Mouse (Mus musculus) spleen, adult 2 months (tissue): ENCODE measurements at regions not wholly inside any gene's neighbourhood (a gene's known extent, or its start where the extent isn't known, plus 50 kb on each side); places are given as distances from the start of the nearest gene placed in this dataset.

Source experiments
- DNase-seq, 2 experiments: peaks; one replicate each; pipeline versions ENCODE4 v3.0.0 to v3.0.0-alpha.2; 2012 to 2021; ENCODE audit warnings: low spot score in 2 of 2, low read depth in 1 of 2
- H3K27ac ChIP-seq: fragments of 200-500 bp; 2 replicates; pipeline ENCODE4 v1.5.1; 2012; ENCODE audit warnings: low read length, inconsistent platforms; ENCODE audit not compliant: insufficient read depth
- H3K27me3 ChIP-seq: fragments of 200-500 bp; 2 replicates; pipeline ENCODE4 v1.6.1; 2012; ENCODE audit warnings: mild to moderate bottlenecking, moderate library complexity, low read length, inconsistent platforms; ENCODE audit not compliant: control insufficient read depth, insufficient read depth
- H3K36me3 ChIP-seq: fragments of 200-500 bp; 2 replicates; pipeline ENCODE4 v1.6.1; 2012; ENCODE audit warnings: mild to moderate bottlenecking, low read length, inconsistent platforms; ENCODE audit not compliant: control insufficient read depth, insufficient read depth
- H3K4me1 ChIP-seq: fragments of 200-500 bp; 2 replicates; pipeline ENCODE4 v1.6.1; 2011; ENCODE audit warnings: inconsistent platforms; ENCODE audit not compliant: control insufficient read depth, insufficient read depth, insufficient read length
- H3K4me3 ChIP-seq: fragments of 200-500 bp; 2 replicates; pipeline ENCODE4 v1.5.1; 2011; ENCODE audit warnings: mild to moderate bottlenecking, inconsistent platforms; ENCODE audit not compliant: insufficient read depth, insufficient read length; ENCODE audit errors: extremely low read depth
- CTCF ChIP-seq: fragments of 200-500 bp; IDR thresholded peaks from 2 replicates; pipeline ENCODE4 v1.5.1; 2011; ENCODE audit warnings: mild to moderate bottlenecking, inconsistent platforms; ENCODE audit not compliant: insufficient read depth, insufficient read length, insufficient replicate concordance; ENCODE audit errors: extremely low read depth
- POLR2A ChIP-seq: fragments of 200-500 bp; IDR thresholded peaks from 2 replicates; pipeline ENCODE4 v1.6.1; 2011; ENCODE audit warnings: low read depth, low read length, inconsistent platforms
- WGBS: fragments of 180-500 bp; shearing (Covaris S2); methylation state at CpG from one replicate; pipeline ENCODE4 v1.1.7; 2018; 5-methylcytosine and 5-hydroxymethylcytosine counted together

GRCm38 (mm10) chr7:34567575-34567974 is 89.0 kb downstream of the Kctd15 start:
- TF ChIP-seq POLR2A (no peak), CTCF (no peak)
- DNase-seq: no peak
- 50% methylated on average over 5 of the region's 5 CpGs for WGBS

GRCm38 (mm10) chr7:34562160-34562559 is 94.4 kb downstream of the Kctd15 start:
- TF ChIP-seq POLR2A: no peak
- no peak for TF ChIP-seq CTCF
- 82% methylated on average over 2 of the region's 2 CpGs for WGBS
- Histone ChIP-seq H3K4me3 (no peak overlapping the region), H3K36me3 (no peaks in the 10 kb centered on the region), H3K4me1 (no peaks in the 10 kb centered on the region), H3K27me3 (no peaks in the 10 kb centered on the region), H3K27ac (no peak overlapping the region)
- no peak for DNase-seq

More at GRCm38 (mm10) chr7:34567575-34567974, 89.0 kb downstream of the Kctd15 start:
- Histone ChIP-seq H3K27ac (no peak overlapping the region), H3K36me3 (no peaks in the 10 kb centered on the region), H3K4me3 (no peak overlapping the region), H3K27me3 (no peaks in the 10 kb centered on the region), H3K4me1 (peaks cover 2% of the 10 kb centered on the region; the same call in 1 of the 2 replicates)

GRCm38 (mm10) chr7:34558615-34559343 is 97.8 kb downstream of the Kctd15 start:
- no peak for DNase-seq

GRCm38 (mm10) chr7:34555196-34555595 is 101.3 kb downstream of the Kctd15 start:
- WGBS: 71% methylated on average over 6 of the region's 6 CpGs
- TF ChIP-seq POLR2A (no peak), CTCF (no peak)
- H3K4me3 ChIP-seq: no peak overlapping the region
- no peaks in the 10 kb centered on the region for H3K27me3 ChIP-seq
- no peaks in the 10 kb centered on the region for H3K4me1 ChIP-seq
- H3K27ac ChIP-seq: no peak overlapping the region
- H3K36me3 ChIP-seq: no peaks in the 10 kb centered on the region
- no peak for DNase-seq

More at GRCm38 (mm10) chr7:34558615-34559343, 97.8 kb downstream of the Kctd15 start:
- no peak overlapping the region for H3K4me3 ChIP-seq
- WGBS: 81% methylated on average over 8 of the region's 8 CpGs
- TF ChIP-seq CTCF (no peak), POLR2A (no peak)
- no peak overlapping the region for H3K27ac ChIP-seq
- H3K36me3 ChIP-seq: no peaks in the 10 kb centered on the region
- H3K27me3 ChIP-seq: no peaks in the 10 kb centered on the region
- no peaks in the 10 kb centered on the region for H3K4me1 ChIP-seq

GRCm38 (mm10) chr7:34546609-34547316 is 109.8 kb downstream of the Kctd15 start:
- TF ChIP-seq POLR2A (no peak), CTCF (no peak)
- WGBS: 67% methylated on average over 19 of the region's 19 CpGs
- Histone ChIP-seq H3K36me3 (no peaks in the 10 kb centered on the region), H3K4me3 (no peak overlapping the region), H3K27ac (no peak overlapping the region), H3K4me1 (no peaks in the 10 kb centered on the region), H3K27me3 (no peaks in the 10 kb centered on the region)
- DNase-seq: no peak

- no peak for DNase-seq
- no peak for TF ChIP-seq POLR2A
- no peak for TF ChIP-seq CTCF
- Histone ChIP-seq H3K4me3 (no peak overlapping the region), H3K27ac (no peak overlapping the region), H3K27me3 (no peaks in the 10 kb centered on the region), H3K36me3 (no peaks in the 10 kb centered on the region), H3K4me1 (no peaks in the 10 kb centered on the region)
- 90% methylated on average over 11 of the region's 11 CpGs for WGBS
Observed at GRCm38 (mm10) chr7:34545906-34546305, 110.6 kb downstream of the Kctd15 start.

- Histone ChIP-seq H3K36me3 (no peaks in the 10 kb centered on the region), H3K27ac (no peak overlapping the region), H3K4me1 (no peaks in the 10 kb centered on the region), H3K4me3 (no peak overlapping the region), H3K27me3 (no peaks in the 10 kb centered on the region)
- WGBS: 76% methylated on average over 4 of the region's 4 CpGs
- DNase-seq: no peak
- TF ChIP-seq POLR2A (no peak), CTCF (no peak)
Observed at GRCm38 (mm10) chr7:34541906-34542305, 114.6 kb downstream of the Kctd15 start.
